Mouse (Mus musculus): ENCODE results near the gene Micu1. TPM values are rescaled to one million over a fixed set of nuclear protein-coding genes. Genes with fewer than 3 reads are reported as not detected.

Micu1 gene
- total RNA-seq, 2 experiments from 2014 or later: 59.2 to 67.9 TPM

GRCm38 (mm10) chr10:59899341-59900173 lies 197.3 kb downstream of the Micu1 start:
- peak; percentile 83 to 85 for DNase-seq (ENCODE audit: low spot score in 2 of 2)

DNA sequence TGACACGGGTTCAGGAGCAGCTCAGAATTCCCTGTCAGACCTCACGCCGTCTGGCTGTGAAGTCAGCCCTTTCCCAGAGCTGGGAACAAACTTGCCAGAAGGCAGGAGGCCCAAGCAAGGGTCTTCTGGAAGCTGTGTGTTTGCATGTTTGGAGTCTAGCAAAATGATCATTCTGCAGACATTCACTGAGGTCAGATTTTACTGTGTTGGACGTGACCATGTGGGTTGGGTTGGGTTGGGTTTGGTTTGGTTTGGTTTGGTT lies 197.8 kb downstream of the Micu1 start:
- DNase-seq (ENCODE audit: low spot score in 2 of 2): no peak

- no peak for DNase-seq (ENCODE audit: low spot score in 2 of 2)
These were observed 198.7 kb downstream of the Micu1 start for GRCm38 (mm10) chr10:59900939-59901338.

DNA sequence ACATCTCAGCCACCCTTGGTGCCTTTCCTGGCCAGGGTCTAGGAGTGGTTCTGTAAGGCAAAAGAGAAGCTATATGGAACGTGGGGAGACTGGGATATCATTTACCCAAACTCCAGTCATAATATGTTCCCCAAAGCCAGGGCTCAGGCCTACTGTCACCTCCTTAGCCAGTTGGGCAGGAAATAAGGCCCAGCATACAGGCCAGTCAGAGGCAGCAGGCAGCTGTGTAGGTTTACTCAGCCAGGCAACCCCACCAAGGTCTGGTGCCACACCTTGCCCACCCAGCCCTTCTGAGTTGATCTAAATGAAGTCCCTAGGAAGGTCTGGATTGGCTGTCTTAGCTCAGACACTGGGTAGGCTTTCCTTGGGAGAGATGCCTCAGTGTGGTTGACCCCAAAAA lies 199.2 kb downstream of the Micu1 start:
- no peak for DNase-seq (ENCODE audit: low spot score in 2 of 2)

GRCm38 (mm10) chr10:59901986-59902605 lies 199.8 kb downstream of the Micu1 start:
- no peak for DNase-seq (ENCODE audit: low spot score in 2 of 2)

DNA sequence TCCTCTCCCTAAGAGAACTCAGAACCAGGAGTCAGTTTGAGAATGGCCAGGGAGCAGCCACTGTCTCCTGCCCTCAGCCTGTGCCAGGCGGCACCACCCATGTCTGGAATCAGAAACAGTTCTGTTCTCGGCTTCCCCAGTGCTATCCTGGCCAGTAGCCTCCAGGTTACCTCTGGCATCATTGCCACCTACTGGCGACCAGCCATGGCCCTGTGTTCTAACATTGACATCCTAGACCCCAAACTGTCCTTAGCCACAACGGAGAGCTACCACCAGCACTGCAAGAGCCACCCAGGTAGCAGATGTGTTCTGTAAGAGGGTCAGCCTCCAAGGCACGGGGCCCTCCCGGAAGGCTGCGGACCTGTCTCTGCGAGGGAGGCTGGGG lies 200.3 kb downstream of the Micu1 start:
- DNase-seq (ENCODE audit: low spot score in 2 of 2): no peak

DNA sequence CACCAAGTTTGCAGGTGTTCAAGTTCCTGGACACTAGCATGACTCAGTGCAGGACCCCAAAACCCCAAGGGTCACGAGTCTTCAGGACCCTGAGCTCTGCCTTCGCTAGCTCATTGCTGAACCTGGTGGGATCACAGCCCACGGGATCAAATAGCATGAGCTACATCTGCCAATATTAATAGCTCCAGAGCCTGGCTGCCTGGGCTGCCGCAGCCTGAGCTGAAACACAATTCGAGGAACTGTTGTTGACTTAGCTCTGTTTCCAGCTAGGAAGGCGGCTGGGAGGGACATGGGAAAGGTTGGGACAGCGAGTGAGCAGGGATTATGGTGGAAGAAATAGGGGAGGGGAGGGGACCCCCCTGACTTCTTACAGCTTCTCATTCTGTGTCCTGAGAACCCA lies 200.9 kb downstream of the Micu1 start:
- DNase-seq (ENCODE audit: low spot score in 2 of 2): no peak

DNA sequence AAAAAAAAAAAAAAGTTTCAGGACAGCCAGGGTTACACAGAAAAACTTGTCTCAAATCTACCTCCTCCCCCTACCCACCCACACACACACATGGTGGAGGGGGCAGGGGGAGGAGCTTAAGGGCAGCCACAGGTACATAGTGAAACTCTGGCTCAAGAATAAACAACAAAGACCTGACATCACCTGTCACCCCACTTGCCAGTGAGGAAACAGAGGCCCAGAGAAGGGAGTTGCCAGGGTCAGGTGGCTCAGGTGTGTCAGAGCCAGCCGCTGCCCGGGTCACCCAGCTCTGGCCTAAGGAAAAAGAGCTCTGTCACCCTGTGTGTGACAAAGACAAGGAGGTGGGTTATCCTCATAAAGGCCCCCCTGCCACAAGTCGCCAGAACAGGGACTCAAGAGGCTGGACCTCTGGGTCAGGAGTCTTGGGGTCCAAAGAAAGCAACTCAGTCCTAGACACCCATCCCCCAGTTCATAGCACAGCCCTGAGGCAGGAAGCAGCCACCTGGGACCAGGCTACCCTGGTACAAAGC lies 204.9 kb downstream of the Micu1 start:
- no peak for DNase-seq (ENCODE audit: low spot score in 2 of 2)

DNA sequence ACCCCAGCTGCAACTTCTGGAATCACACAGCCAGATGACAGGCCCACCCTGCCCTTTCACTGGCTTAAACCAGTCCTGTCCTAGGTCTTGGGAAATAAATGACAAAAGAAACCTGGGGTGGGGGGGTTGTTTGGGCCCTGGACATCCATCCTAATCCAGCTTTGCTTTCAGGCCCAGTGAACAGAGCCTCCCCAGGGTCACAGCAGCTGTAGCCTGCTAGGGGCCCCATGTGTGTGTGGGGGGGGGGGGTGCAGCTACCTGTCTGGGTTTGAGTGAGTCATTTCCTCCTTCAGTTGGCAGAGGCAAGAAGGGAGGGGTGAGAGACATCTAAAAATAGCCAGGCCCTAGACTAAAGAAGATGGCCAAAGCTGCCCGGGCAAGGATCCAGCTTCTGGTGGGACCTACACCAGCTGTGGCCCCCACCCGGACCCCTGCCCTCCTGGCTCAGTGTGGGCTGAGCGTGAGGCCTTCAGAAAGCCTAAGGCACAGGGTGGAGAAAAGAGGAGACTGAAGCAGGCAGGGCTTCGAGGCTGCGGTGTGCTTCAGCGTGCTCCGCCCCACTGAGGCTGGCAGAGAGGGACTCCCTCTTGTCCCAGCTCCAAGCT lies 205.5 kb downstream of the Micu1 start:
- peak in 1 of 2 experiments; percentile 41 for DNase-seq (ENCODE audit: low spot score in 2 of 2)

DNA sequence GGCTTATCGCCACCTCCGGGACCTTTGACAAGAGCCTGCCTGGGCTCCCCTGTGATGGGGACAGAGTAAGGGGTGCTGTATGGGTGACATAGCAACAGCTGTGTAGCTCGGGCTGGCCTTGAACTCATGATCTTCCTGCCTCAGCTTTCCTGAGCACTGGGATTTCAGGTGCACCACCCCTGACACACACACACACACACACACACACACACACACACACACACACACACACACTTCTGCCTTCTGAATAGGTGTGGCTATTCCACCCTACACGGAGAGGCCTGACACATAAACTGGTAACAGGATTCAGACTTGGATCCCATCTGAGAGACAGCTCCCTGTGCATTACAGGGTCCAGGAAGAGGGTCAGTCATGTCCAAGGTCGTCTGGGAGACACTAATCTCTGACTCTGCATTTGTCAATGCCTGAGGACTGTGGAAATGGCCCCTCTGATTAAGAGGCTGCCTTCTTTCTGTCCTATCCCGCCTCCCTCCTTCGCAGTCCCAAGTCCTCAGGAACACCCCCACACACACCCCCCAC lies 206.6 kb downstream of the Micu1 start:
- DNase-seq (ENCODE audit: low spot score in 2 of 2): no peak

GRCm38 (mm10) chr10:59909357-59909847 lies 207.1 kb downstream of the Micu1 start:
- peak; percentile 61 for DNase-seq (ENCODE audit: low spot score in 2 of 2)

DNA sequence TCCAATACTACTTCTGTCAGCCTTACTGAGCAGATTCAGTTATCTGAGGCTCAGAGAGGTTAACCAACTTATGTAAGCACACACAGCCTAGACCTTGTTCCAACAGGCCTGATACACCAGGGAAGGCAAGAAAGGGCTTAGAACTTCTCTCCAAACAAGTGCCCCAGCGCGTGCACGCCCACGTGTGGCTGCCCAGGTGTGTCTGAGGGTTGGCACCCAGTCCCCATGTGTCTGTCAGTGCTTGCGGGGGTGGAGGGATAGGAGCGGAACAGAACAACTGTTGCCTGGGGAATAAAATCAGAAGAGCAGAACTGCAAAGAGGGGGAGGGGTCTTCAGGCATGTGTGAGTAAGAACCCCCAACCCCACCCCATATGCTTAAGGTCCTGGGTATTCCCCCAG lies 208.8 kb downstream of the Micu1 start:
- no peak for DNase-seq (ENCODE audit: low spot score in 2 of 2)

DNA sequence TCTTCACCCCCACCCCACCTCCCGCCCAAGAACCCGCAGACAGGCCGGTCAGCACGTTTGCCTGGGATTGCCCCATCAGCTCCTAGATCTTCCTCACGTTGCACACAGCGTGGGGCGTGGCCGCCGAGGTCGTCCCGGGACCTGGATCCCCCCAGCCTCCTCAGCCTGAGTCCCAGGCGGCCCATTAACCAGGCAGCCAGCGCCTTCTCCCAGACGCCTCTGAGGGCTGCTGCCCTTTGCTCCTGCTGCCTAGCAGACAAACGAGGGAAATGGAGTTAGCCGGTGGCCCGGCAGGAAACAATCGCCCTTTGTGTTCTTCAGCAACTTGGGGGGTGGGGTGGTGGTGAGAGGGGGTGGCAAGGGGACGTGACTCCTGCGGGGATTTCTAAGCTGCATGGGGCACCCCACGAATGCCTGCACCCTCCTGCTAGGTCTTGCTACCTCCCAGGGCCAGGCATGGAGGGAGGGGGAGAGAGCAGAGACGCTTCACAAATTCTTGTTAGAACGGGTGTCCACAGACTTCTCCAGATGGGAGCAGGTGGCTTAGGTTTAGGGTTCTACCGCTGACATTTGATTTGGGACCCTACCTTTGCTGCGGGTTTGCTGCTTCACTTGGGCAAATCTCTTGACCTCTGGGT lies 209.4 kb downstream of the Micu1 start:
- peak in 1 of 2 experiments; percentile 39 for DNase-seq (ENCODE audit: low spot score in 2 of 2)

Other genes with a start within 250 kb of the Micu1 start
- gene Gm10322, start 86.4 kb upstream of the Micu1 start, total RNA-seq (2021): not detected
- gene Mcu, start 85.8 kb upstream of the Micu1 start, total RNA-seq (2021): 10 to 100 TPM; 26.2 to 36.8 TPM
- 10 to 100 TPM; 43.8 to 55.0 TPM for gene Dnajb12, start 177.1 kb downstream of the Micu1 start, total RNA-seq (2021)
- gene Ddit4, start 249.4 kb downstream of the Micu1 start, total RNA-seq (2021): 10 to 100 TPM; 29.5 to 69.3 TPM

All from adrenal gland, adult 18-20 months (tissue).